ENCODE assay signal across 16 mouse cellular contexts in genomic region chr6:25867922-25868321, GRCm38 (mm10).
"Had no signal": no experiment of that assay in that cellular context is flagged by ENCODE, and none has a peak within 500 bp of the region (broad histone marks: within the 10 kb centered on the region; RNA-seq: fewer than 3 reads in every experiment).

No protein-coding gene starts in this region.

- ATAC-seq: lung, postnatal 0 days; midbrain, embryonic 13.5 days; midbrain, embryonic 15.5 days had no signal

- H3K4me1 ChIP-seq: lung, embryonic 15.5 days; megakaryocyte, embryonic 14.5 days; midbrain, embryonic 13.5 days; midbrain, embryonic 15.5 days; neural tube, embryonic 12.5 days; stomach, embryonic 15.5 days had no signal

- DNase-seq: lung, adult 2 months; lung, postnatal 14 days; lung, postnatal 36 days; right cerebral cortex, postnatal 14 days; thymus, adult 2 months; thymus, postnatal 36 days had no signal

- H3K9ac ChIP-seq: lung, embryonic 15.5 days; midbrain, embryonic 13.5 days; midbrain, embryonic 15.5 days; neural tube, embryonic 12.5 days; stomach, embryonic 15.5 days had no signal

- H3K27ac ChIP-seq: lung, embryonic 15.5 days; macrophage; midbrain, embryonic 13.5 days; midbrain, embryonic 15.5 days; neural tube, embryonic 12.5 days; stomach, embryonic 15.5 days; stomach, postnatal 0 days had no signal

- H3K36me3 ChIP-seq: lung, embryonic 15.5 days; midbrain, embryonic 13.5 days; midbrain, embryonic 15.5 days; neural tube, embryonic 12.5 days; stomach, embryonic 15.5 days had no signal

- H3K4me2 ChIP-seq: lung, embryonic 15.5 days; midbrain, embryonic 11.5 days; midbrain, embryonic 13.5 days; midbrain, embryonic 15.5 days; neural tube, embryonic 12.5 days; stomach, embryonic 15.5 days had no signal

- H3K27me3 ChIP-seq: lung, embryonic 15.5 days; megakaryocyte, embryonic 14.5 days; midbrain, embryonic 13.5 days; midbrain, embryonic 15.5 days; neural tube, embryonic 12.5 days; stomach, embryonic 15.5 days had no signal

- H3K9me3 ChIP-seq: lung, embryonic 15.5 days; megakaryocyte, embryonic 14.5 days; midbrain, embryonic 13.5 days; midbrain, embryonic 15.5 days; neural tube, embryonic 12.5 days; stomach, embryonic 15.5 days had no signal

- H3K4me3 ChIP-seq: lung, embryonic 15.5 days; megakaryocyte, embryonic 14.5 days; midbrain, embryonic 13.5 days; midbrain, embryonic 15.5 days; neural tube, embryonic 12.5 days; stomach, embryonic 15.5 days had no signal
